ENCODE assay signal across 16 mouse cellular contexts in genomic region chr16:44136511-44137021, GRCm38 (mm10). TPM values are rescaled to one million over a fixed set of nuclear protein-coding genes. Genes with fewer than 3 reads are reported as not detected.
A peak's percentile ranks its signal among the peaks of the same experiment; 100 is the strongest.
DNase-seq lines count a peak whose midpoint lies in the region; ATAC-seq and TF ChIP-seq lines count a peak whose summit lies in the region.
"Had no signal": no experiment of that assay in that cellular context is flagged by ENCODE, and none has a peak within 500 bp of the region (broad histone marks: within the 10 kb centered on the region; RNA-seq: fewer than 3 reads in every experiment).

No protein-coding gene starts in this region.

- TF ChIP-seq CTCF in liver, adult 2 months (IDR thresholded peaks at IDR 0.05; ENCODE audit: low read depth, low read length) = no peak
- TF ChIP-seq CTCF in hindbrain, postnatal 0 days (IDR thresholded peaks at IDR 0.05; ENCODE audit: low read depth) = no peak

- H3K4me1 ChIP-seq in liver, adult 2 months (ENCODE audit: control insufficient read depth, insufficient read depth, low read length) = peaks cover 11% of the 10 kb centered on the region
- peaks cover 8% of the 10 kb centered on the region; the same call in 1 of the 2 replicates for H3K4me1 ChIP-seq in liver, embryonic 11.5 days (replicated peaks; ENCODE audit: control insufficient read depth, insufficient read depth, low read length)
- H3K4me1 ChIP-seq in hindbrain, postnatal 0 days (ENCODE audit: insufficient read depth, low read length) = peaks cover 5% of the 10 kb centered on the region; the same call in 1 of the 2 replicates

- no peaks in the 10 kb centered on the region for H3K36me3 ChIP-seq in liver, adult 2 months (ENCODE audit: control insufficient read depth, insufficient read depth, low read length)
- no peaks in the 10 kb centered on the region for H3K36me3 ChIP-seq in liver, embryonic 11.5 days (ENCODE audit: control insufficient read depth, insufficient read depth, low read length)
- H3K36me3 ChIP-seq in hindbrain, postnatal 0 days (ENCODE audit: insufficient read depth, low read length) = no peaks in the 10 kb centered on the region

- no peak overlapping the region for H3K4me2 ChIP-seq in liver, embryonic 11.5 days
- H3K4me2 ChIP-seq in hindbrain, postnatal 0 days (ENCODE audit: low read depth, low read length) = no peak overlapping the region
- H3K4me2 ChIP-seq: heart, embryonic 11.5 days had no signal

- H3K79me2 ChIP-seq in liver, adult 2 months (ENCODE audit: control insufficient read depth, insufficient read depth, low read length) = peaks cover 8% of the 10 kb centered on the region; the same call in 1 of the 2 replicates

- WGBS in liver, adult 2 months = 16% methylated on average over 6 of the region's 6 CpGs
- WGBS in liver, embryonic 11.5 days = 84% methylated on average over 6 of the region's 6 CpGs
- 86% methylated on average over 6 of the region's 6 CpGs for WGBS in hindbrain, postnatal 0 days

- H3K9ac ChIP-seq in liver, adult 2 months (ENCODE audit: low read depth, low read length) = no peak overlapping the region
- H3K9ac ChIP-seq in liver, embryonic 11.5 days (ENCODE audit: low read depth, low read length) = no peak overlapping the region
- no peak overlapping the region for H3K9ac ChIP-seq in hindbrain, postnatal 0 days (replicated peaks; ENCODE audit: low read length)

- H3K4me3 ChIP-seq in liver, adult 2 months (ENCODE audit: insufficient read depth, low read depth, low read length) = no peak overlapping the region
- no peak overlapping the region for H3K4me3 ChIP-seq in liver, embryonic 11.5 days (ENCODE audit: low read depth, low read length)
- no peak overlapping the region for H3K4me3 ChIP-seq in hindbrain, postnatal 0 days (ENCODE audit: low read length)
- H3K4me3 ChIP-seq: erythroblast, embryonic 14.5 days had no signal

- H3K27ac ChIP-seq in liver, adult 2 months (replicated peaks; ENCODE audit: insufficient read depth, low read depth, low read length) = peak overlapping the region; percentile 83
- no peak overlapping the region for H3K27ac ChIP-seq in liver, embryonic 11.5 days (ENCODE audit: low read depth, low read length)
- no peak overlapping the region for H3K27ac ChIP-seq in hindbrain, postnatal 0 days

- peak; percentile 70 for DNase-seq in liver, adult 2 months (ENCODE audit: extremely low read depth, low read depth, low spot score)
- DNase-seq in liver, embryonic 11.5 days (ENCODE audit: low spot score) = no peak
- peak; percentile 49 for DNase-seq in ZHBTc4 (ENCODE audit: low read depth, low spot score)
- peak; percentile 78 for DNase-seq in fibroblast of lung, adult 2 months (ENCODE audit: low read depth)
- peak; percentile 55 to 79 for DNase-seq in kidney, postnatal 36 days
- no peak for DNase-seq in frontal cortex, postnatal 25 days (ENCODE audit: low spot score in 2 of 2)
- no peak for DNase-seq in hindbrain, postnatal 0 days (ENCODE audit: low spot score)
- DNase-seq: adrenal gland, adult 8-10 months; cerebellum, adult 11-12 months; heart, postnatal 4 days; lung, postnatal 14 days; right cerebral cortex, postnatal 14 days had no signal

- H3K27me3 ChIP-seq in liver, adult 2 months (ENCODE audit: control insufficient read depth, insufficient read depth, low read length) = no peaks in the 10 kb centered on the region
- no peaks in the 10 kb centered on the region for H3K27me3 ChIP-seq in liver, embryonic 11.5 days (replicated peaks; ENCODE audit: control insufficient read depth, insufficient read depth, low read length)
- no peaks in the 10 kb centered on the region for H3K27me3 ChIP-seq in hindbrain, postnatal 0 days (ENCODE audit: insufficient read depth, low read length)
- H3K27me3 ChIP-seq: CH12.LX, Patski had no signal

- TF ChIP-seq POLR2A in liver, adult 2 months (IDR thresholded peaks at IDR 0.05; ENCODE audit: extremely low read depth, insufficient read depth, low read length) = no peak

- H3K9me3 ChIP-seq in liver, embryonic 11.5 days (ENCODE audit: control insufficient read depth, low read length) = no peaks in the 10 kb centered on the region
- no peaks in the 10 kb centered on the region for H3K9me3 ChIP-seq in hindbrain, postnatal 0 days (ENCODE audit: low read length)

- no peak for ATAC-seq in liver, embryonic 11.5 days (replicated peaks; ENCODE audit: low FRiP score)
- no peak for ATAC-seq in hindbrain, postnatal 0 days
- ATAC-seq: Patski had no signal

RNA-seq across cellular contexts. Expression of gene Atp6v1a, which starts 2.9 kb away (rescaled TPM):
- 39.2 and 40.8 TPM in 2 replicates for total RNA-seq in liver, adult 2 months (2014; rRNA removed)
- 11.9 and 13.0 TPM in 2 replicates for polyA plus RNA-seq in liver, adult 2 months (2012; rRNA removed)
- 49.7 and 53.8 TPM in 2 replicates for polyA plus RNA-seq in liver, embryonic 11.5 days (2014; fragmentation: Nextera tagmentation; extraction: Ambion mirVana)
- total RNA-seq in hindbrain, postnatal 0 days (2014; rRNA removed) = 165 and 183 TPM in 2 replicates
- polyA plus RNA-seq in hindbrain, postnatal 0 days (2015; fragmentation: Nextera tagmentation; extraction: Ambion mirVana) = 161 TPM in 2 replicates

RNA-seq across cellular contexts. Expression of gene Naa50, which starts 3.1 kb away (rescaled TPM):
- total RNA-seq in liver, adult 2 months (2014; rRNA removed) = 28.4 and 29.7 TPM in 2 replicates
- 11.0 and 14.8 TPM in 2 replicates for polyA plus RNA-seq in liver, adult 2 months (2012; rRNA removed)
- polyA plus RNA-seq in liver, embryonic 11.5 days (2014; fragmentation: Nextera tagmentation; extraction: Ambion mirVana) = 143 and 150 TPM in 2 replicates
- 10.0 and 10.1 TPM in 2 replicates for total RNA-seq in hindbrain, postnatal 0 days (2014; rRNA removed)
- 56.3 and 56.6 TPM in 2 replicates for polyA plus RNA-seq in hindbrain, postnatal 0 days (2015; fragmentation: Nextera tagmentation; extraction: Ambion mirVana)

RNA-seq across cellular contexts. Expression of gene Usf3, which starts 36.5 kb away (rescaled TPM):
- 9.4 and 10.5 TPM in 2 replicates for total RNA-seq in liver, adult 2 months (2014; rRNA removed)
- 6.7 and 6.9 TPM in 2 replicates for polyA plus RNA-seq in liver, adult 2 months (2012; rRNA removed)
- polyA plus RNA-seq in liver, embryonic 11.5 days (2014; fragmentation: Nextera tagmentation; extraction: Ambion mirVana) = 5.7 and 5.8 TPM in 2 replicates
- total RNA-seq in hindbrain, postnatal 0 days (2014; rRNA removed) = 13.8 and 14.1 TPM in 2 replicates
- 1.9 and 2.4 TPM in 2 replicates for polyA plus RNA-seq in hindbrain, postnatal 0 days (2015; fragmentation: Nextera tagmentation; extraction: Ambion mirVana)

Comparison
In these comparisons a context has a peak if more than half of its experiments do, and no peak if none do; other contexts are left out.
1. DNase-seq: peak in liver, adult 2 months (single experiment), ZHBTc4 (single experiment), fibroblast of lung, adult 2 months (single experiment) and kidney, postnatal 36 days (2 of 2); none in liver, embryonic 11.5 days (single experiment), frontal cortex, postnatal 25 days (0 of 2) and hindbrain, postnatal 0 days (single experiment).